Mouse (Mus musculus): Measurements from ENCODE around the gene Akr1c12.

- TF ChIP-seq POLR2A (IDR thresholded peaks at IDR 0.05; ENCODE audit: borderline replicate concordance, low read depth, low read length) (no peak), CTCF (IDR thresholded peaks at IDR 0.05; ENCODE audit: low read depth, low read length) (no peak)
Observed at GRCm38 (mm10) chr13:4265047-4265446, 14.2 kb downstream of the Akr1c12 start.

All from bone marrow macrophage, adult 2 months (primary cell).